Mouse (Mus musculus): ENCODE measurements around the gene Tap1. TPM values are rescaled to one million over a fixed set of nuclear protein-coding genes. Genes with fewer than 3 reads are reported as not detected.

The Tap1 gene
- polyA plus RNA-seq, 1 experiment from 2014 or later = 8.7 TPM

DNA sequence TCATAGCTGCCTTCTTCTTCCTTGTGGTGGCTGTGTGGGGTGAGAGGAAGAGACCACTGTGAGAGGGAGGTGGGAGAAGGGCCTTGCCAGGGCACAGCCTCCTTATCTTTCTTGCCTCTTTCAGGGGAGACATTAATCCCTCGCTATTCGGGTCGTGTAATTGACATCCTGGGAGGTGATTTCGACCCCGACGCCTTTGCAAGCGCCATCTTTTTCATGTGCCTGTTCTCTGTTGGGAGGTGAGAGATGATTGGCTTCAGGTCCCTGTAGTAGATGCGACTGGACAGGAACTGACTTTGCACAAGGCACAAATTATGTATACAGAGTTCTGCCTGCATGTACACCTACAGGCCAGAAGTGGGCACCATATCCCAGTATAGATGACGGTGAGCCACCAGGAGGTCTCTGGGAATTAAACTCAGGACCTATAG lies 18.4 kb downstream of the Tap1 start:
- Histone ChIP-seq H3K4me3 (replicated peaks; ENCODE audit: low read length) (0 out of 2 replicates have a peak overlapping the region, but pooled peaks have one; percentile 84), H3K4me2 (ENCODE audit: low read depth, low read length) (peak overlapping the region; percentile 98), H3K9ac (ENCODE audit: low read length) (no peak overlapping the region), H3K36me3 (ENCODE audit: control insufficient read depth, insufficient read depth, low read length) (no peaks in the 10 kb centered on the region), H3K9me3 (replicated peaks; ENCODE audit: control insufficient read depth, low read length) (no peaks in the 10 kb centered on the region; the same call in 1 of the 2 replicates), H3K4me1 (ENCODE audit: control insufficient read depth, insufficient read depth, low read length) (peaks cover 8% of the 10 kb centered on the region), H3K27me3 (ENCODE audit: control insufficient read depth, insufficient read depth, low read length) (peaks cover 3% of the 10 kb centered on the region), H3K27ac (ENCODE audit: low read length) (no peak overlapping the region)
- no peak for ATAC-seq (ENCODE audit: insufficient read depth, low FRiP score)
- WGBS = 22% methylated on average over 9 of the region's 9 CpGs

DNA sequence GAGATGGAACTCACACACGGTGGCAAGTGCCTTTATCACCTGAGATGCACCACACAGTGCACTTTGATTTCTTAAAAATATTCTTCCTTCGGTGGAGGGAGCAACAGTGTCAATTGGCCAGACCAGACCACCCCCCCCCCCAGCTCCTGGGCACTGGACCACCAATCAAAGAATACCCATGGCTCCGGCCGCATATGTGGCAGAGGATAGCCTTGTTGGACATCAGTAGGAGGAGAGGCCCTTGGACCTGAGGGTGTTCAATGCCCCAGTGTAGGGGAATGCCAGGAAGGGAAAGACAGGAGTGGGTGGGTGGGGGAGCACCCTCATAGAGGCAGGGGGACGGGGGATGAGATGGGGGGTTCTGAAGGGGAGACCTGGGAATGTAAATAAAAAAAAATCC lies 19.4 kb downstream of the Tap1 start:
- peaks cover 3% of the 10 kb centered on the region for H3K27me3 ChIP-seq (ENCODE audit: control insufficient read depth, insufficient read depth, low read length)
- H3K4me3 ChIP-seq (replicated peaks; ENCODE audit: low read length) = no peak overlapping the region

DNA sequence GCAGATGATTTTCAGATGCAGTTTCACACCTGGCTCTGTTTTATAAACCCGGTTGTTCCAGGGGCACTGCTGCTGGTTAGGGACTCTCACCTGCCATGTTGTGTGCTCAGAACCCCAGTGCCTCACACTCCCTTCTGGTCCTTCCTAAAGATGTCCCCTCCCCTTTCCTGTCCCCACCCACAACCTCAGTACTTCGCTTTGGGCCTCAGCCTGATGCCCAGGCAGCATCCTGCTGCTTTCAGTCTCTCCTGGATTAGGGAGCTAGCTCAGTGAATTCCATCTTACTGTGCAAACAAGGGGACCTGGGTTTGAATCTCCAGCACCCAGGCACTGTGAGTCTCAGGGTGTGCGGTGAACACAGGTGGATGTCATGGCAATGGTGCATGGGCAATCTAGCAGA lies 20.1 kb downstream of the Tap1 start:
- H3K36me3 ChIP-seq (ENCODE audit: control insufficient read depth, insufficient read depth, low read length) = no peaks in the 10 kb centered on the region
- no peak overlapping the region for H3K27ac ChIP-seq (ENCODE audit: low read length)
- 54% methylated on average over 3 of the region's 3 CpGs for WGBS
- no peaks in the 10 kb centered on the region; the same call in 1 of the 2 replicates for H3K9me3 ChIP-seq (replicated peaks; ENCODE audit: control insufficient read depth, low read length)
- H3K4me3 ChIP-seq (replicated peaks; ENCODE audit: low read length) = no peak overlapping the region
- H3K9ac ChIP-seq (ENCODE audit: low read length) = no peak overlapping the region
- H3K4me1 ChIP-seq (ENCODE audit: control insufficient read depth, insufficient read depth, low read length) = peaks cover 8% of the 10 kb centered on the region
- H3K4me2 ChIP-seq (ENCODE audit: low read depth, low read length) = no peak overlapping the region
- no peak for ATAC-seq (ENCODE audit: insufficient read depth, low FRiP score)
- H3K27me3 ChIP-seq (ENCODE audit: control insufficient read depth, insufficient read depth, low read length) = peaks cover 9% of the 10 kb centered on the region

More for the DNA sequence above, 19.4 kb downstream of the Tap1 start:
- H3K4me2 ChIP-seq (ENCODE audit: low read depth, low read length) = no peak overlapping the region
- no peaks in the 10 kb centered on the region for H3K36me3 ChIP-seq (ENCODE audit: control insufficient read depth, insufficient read depth, low read length)
- peaks cover 8% of the 10 kb centered on the region for H3K4me1 ChIP-seq (ENCODE audit: control insufficient read depth, insufficient read depth, low read length)
- H3K9ac ChIP-seq (ENCODE audit: low read length) = no peak overlapping the region
- H3K9me3 ChIP-seq (replicated peaks; ENCODE audit: control insufficient read depth, low read length) = no peaks in the 10 kb centered on the region; the same call in 1 of the 2 replicates
- 77% methylated on average over 5 of the region's 5 CpGs for WGBS
- no peak overlapping the region for H3K27ac ChIP-seq (ENCODE audit: low read length)
- no peak for ATAC-seq (ENCODE audit: insufficient read depth, low FRiP score)

DNA sequence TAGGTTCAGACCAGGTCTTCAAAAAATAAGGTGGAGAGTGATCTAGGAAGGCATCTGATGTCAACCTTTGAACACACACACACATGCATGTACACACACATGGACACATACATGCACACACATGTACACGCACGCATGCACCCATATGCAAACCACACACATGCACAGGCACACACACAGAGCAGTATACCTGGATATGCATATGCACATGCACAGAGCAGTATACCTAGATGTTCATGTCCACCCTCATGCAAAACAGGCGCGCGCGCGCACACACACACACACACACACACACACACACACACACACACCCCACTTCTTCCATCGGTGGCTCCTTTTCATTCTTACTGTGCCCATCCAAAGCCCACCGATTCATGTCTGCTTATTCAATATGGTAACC lies 20.5 kb downstream of the Tap1 start:
- Histone ChIP-seq H3K9ac (ENCODE audit: low read length) (no peak overlapping the region), H3K27ac (ENCODE audit: low read length) (no peak overlapping the region), H3K36me3 (ENCODE audit: control insufficient read depth, insufficient read depth, low read length) (no peaks in the 10 kb centered on the region), H3K4me1 (ENCODE audit: control insufficient read depth, insufficient read depth, low read length) (peaks cover 8% of the 10 kb centered on the region), H3K4me2 (ENCODE audit: low read depth, low read length) (no peak overlapping the region), H3K9me3 (replicated peaks; ENCODE audit: control insufficient read depth, low read length) (no peaks in the 10 kb centered on the region; the same call in 1 of the 2 replicates), H3K27me3 (ENCODE audit: control insufficient read depth, insufficient read depth, low read length) (peaks cover 13% of the 10 kb centered on the region), H3K4me3 (replicated peaks; ENCODE audit: low read length) (no peak overlapping the region)
- WGBS = 99% methylated on average over 9 of the region's 9 CpGs
- no peak for ATAC-seq (ENCODE audit: insufficient read depth, low FRiP score)

DNA sequence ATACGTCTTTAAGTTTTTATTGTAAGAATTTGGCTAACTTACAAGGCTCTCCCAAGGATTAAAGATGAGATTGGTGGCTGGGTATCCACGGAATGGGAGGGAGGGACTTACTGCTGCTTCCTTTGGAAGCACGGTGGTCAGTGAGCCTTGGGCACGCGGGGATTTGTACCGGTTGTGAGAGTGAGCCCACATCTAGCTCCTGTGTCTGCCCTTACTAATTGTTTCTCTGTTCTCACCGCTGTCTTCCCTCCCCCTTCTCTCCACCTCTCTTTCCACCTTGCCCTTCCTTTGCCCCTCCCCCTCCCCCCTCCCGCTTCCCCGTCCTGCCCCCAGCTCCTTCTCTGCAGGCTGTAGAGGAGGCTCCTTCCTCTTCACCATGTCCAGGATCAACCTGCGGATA lies 21.1 kb downstream of the Tap1 start:
- H3K27me3 ChIP-seq (ENCODE audit: control insufficient read depth, insufficient read depth, low read length) = peaks cover 18% of the 10 kb centered on the region
- no peak overlapping the region for H3K9ac ChIP-seq (ENCODE audit: low read length)
- H3K9me3 ChIP-seq (replicated peaks; ENCODE audit: control insufficient read depth, low read length) = no peaks in the 10 kb centered on the region; the same call in 1 of the 2 replicates
- H3K27ac ChIP-seq (ENCODE audit: low read length) = no peak overlapping the region
- ATAC-seq (ENCODE audit: insufficient read depth, low FRiP score) = no peak
- no peaks in the 10 kb centered on the region for H3K36me3 ChIP-seq (ENCODE audit: control insufficient read depth, insufficient read depth, low read length)
- no peak overlapping the region for H3K4me3 ChIP-seq (replicated peaks; ENCODE audit: low read length)
- peaks cover 8% of the 10 kb centered on the region for H3K4me1 ChIP-seq (ENCODE audit: control insufficient read depth, insufficient read depth, low read length)
- no peak overlapping the region for H3K4me2 ChIP-seq (ENCODE audit: low read depth, low read length)
- 21% methylated on average over 10 of the region's 10 CpGs for WGBS

DNA sequence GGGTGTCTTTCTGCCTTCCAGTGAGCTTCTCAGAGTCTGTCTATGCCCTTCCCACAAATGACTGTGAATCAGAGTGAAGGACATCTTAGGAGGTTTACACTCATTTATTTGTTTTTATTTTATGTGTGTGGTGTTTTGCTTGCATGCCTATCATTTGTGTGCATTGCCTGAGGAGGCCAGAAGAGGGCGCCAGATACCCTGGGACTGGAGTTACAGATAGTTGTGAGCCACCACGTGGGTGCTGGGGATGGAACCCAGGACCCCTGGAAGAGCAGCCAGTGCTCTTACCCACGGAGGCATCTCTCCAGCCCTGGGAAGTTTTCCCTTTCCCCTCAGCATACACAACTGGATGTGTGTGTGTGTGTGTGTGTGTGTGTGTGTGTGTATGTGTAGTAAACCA lies 22.3 kb downstream of the Tap1 start:
- no peak overlapping the region for H3K9ac ChIP-seq (ENCODE audit: low read length)
- no peaks in the 10 kb centered on the region for H3K36me3 ChIP-seq (ENCODE audit: control insufficient read depth, insufficient read depth, low read length)
- H3K4me2 ChIP-seq (ENCODE audit: low read depth, low read length) = no peak overlapping the region
- peaks cover 8% of the 10 kb centered on the region for H3K4me1 ChIP-seq (ENCODE audit: control insufficient read depth, insufficient read depth, low read length)
- no peaks in the 10 kb centered on the region; the same call in 1 of the 2 replicates for H3K9me3 ChIP-seq (replicated peaks; ENCODE audit: control insufficient read depth, low read length)
- no peak overlapping the region for H3K4me3 ChIP-seq (replicated peaks; ENCODE audit: low read length)
- H3K27me3 ChIP-seq (ENCODE audit: control insufficient read depth, insufficient read depth, low read length) = peaks cover 30% of the 10 kb centered on the region
- H3K27ac ChIP-seq (ENCODE audit: low read length) = no peak overlapping the region
- 57% methylated on average over 3 of the region's 3 CpGs for WGBS
- ATAC-seq (ENCODE audit: insufficient read depth, low FRiP score) = no peak

DNA sequence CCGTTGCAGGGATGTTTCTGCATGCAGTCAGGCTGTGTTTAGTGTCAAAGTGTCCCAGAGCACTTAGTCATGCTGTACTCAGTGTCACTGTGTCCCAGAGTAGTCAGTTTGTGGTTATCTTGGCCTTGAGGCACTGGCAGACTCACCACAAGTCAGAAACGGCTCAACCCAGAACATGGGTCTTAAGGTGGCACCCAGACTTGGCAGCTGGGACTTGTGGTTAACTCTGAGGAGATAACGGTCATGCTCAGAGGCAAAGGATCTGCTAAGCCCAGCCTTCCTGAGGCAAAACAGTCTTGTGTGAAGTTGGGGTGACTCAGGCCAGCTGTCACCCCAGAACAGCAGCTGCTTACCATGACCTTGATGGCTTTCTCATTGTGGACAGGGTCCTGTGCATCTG lies 23.2 kb downstream of the Tap1 start:
- H3K27me3 ChIP-seq (ENCODE audit: control insufficient read depth, insufficient read depth, low read length) = peaks cover 30% of the 10 kb centered on the region
- no peak overlapping the region for H3K4me2 ChIP-seq (ENCODE audit: low read depth, low read length)
- ATAC-seq (ENCODE audit: insufficient read depth, low FRiP score) = no peak
- WGBS = 53% methylated on average over 3 of the region's 3 CpGs
- H3K4me1 ChIP-seq (ENCODE audit: control insufficient read depth, insufficient read depth, low read length) = peaks cover under 1% of the 10 kb centered on the region; the same call in 1 of the 2 replicates
- H3K36me3 ChIP-seq (ENCODE audit: control insufficient read depth, insufficient read depth, low read length) = no peaks in the 10 kb centered on the region
- H3K9ac ChIP-seq (ENCODE audit: low read length) = no peak overlapping the region
- no peak overlapping the region for H3K4me3 ChIP-seq (replicated peaks; ENCODE audit: low read length)
- H3K9me3 ChIP-seq (replicated peaks; ENCODE audit: control insufficient read depth, low read length) = no peaks in the 10 kb centered on the region; the same call in 1 of the 2 replicates
- H3K27ac ChIP-seq (ENCODE audit: low read length) = no peak overlapping the region

DNA sequence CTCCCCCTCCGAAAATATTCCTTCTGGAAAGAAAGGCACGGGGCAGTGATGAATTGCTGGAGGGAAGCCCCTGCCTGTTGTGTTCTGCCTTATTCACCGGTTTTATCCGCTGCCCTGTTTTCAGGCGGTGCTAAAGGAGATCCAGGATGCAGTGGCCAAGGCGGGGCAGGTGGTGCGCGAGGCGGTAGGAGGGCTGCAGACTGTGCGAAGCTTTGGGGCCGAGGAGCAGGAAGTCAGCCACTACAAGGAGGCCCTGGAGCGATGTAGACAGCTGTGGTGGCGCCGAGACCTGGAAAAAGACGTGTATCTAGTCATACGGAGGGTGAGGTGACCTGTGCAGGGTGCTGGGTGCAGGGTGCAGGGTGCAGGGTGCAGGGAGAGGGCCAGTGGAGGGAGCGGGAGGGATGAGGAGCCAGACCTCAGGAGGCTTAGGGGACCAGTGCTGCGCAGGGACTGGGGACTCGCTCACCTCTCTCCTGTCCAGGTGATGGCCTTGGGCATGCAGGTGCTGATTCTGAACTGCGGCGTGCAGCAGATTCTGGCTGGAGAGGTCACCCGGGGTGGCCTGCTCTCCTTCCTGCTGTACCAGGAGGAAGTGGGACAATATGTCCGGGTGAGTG lies 24.5 kb downstream of the Tap1 start:
- 21% methylated on average over 23 of the region's 23 CpGs for WGBS
- no peak overlapping the region for H3K4me2 ChIP-seq (ENCODE audit: low read depth, low read length)
- no peak overlapping the region for H3K27ac ChIP-seq (ENCODE audit: low read length)
- ATAC-seq (ENCODE audit: insufficient read depth, low FRiP score) = no peak
- H3K4me1 ChIP-seq (ENCODE audit: control insufficient read depth, insufficient read depth, low read length) = no peaks in the 10 kb centered on the region
- H3K36me3 ChIP-seq (ENCODE audit: control insufficient read depth, insufficient read depth, low read length) = no peaks in the 10 kb centered on the region
- H3K27me3 ChIP-seq (ENCODE audit: control insufficient read depth, insufficient read depth, low read length) = peaks cover 30% of the 10 kb centered on the region
- H3K4me3 ChIP-seq (replicated peaks; ENCODE audit: low read length) = no peak overlapping the region
- H3K9ac ChIP-seq (ENCODE audit: low read length) = no peak overlapping the region
- no peaks in the 10 kb centered on the region; the same call in 1 of the 2 replicates for H3K9me3 ChIP-seq (replicated peaks; ENCODE audit: control insufficient read depth, low read length)

DNA sequence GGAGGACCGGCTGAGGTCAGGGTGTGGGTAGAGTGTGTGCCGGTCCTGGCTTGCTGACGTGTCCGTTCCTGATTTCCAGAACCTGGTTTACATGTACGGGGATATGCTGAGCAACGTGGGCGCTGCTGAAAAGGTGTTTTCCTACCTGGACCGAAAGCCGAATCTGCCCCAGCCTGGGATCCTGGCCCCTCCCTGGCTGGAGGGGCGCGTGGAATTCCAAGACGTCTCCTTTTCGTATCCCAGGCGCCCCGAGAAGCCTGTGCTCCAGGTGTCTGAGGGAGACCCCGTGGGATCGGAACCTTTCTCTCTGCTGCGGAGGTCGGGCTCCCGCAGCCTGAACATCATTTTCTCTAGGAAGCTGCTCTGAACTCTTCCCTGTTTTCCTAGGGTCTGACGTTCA lies 26.6 kb downstream of the Tap1 start:
- no peak overlapping the region for H3K27ac ChIP-seq (ENCODE audit: low read length)
- H3K9ac ChIP-seq (ENCODE audit: low read length) = no peak overlapping the region
- H3K36me3 ChIP-seq (ENCODE audit: control insufficient read depth, insufficient read depth, low read length) = no peaks in the 10 kb centered on the region
- no peaks in the 10 kb centered on the region; the same call in 1 of the 2 replicates for H3K9me3 ChIP-seq (replicated peaks; ENCODE audit: control insufficient read depth, low read length)
- H3K4me3 ChIP-seq (replicated peaks; ENCODE audit: low read length) = no peak overlapping the region
- no peak for ATAC-seq (ENCODE audit: insufficient read depth, low FRiP score)
- no peak overlapping the region for H3K4me2 ChIP-seq (ENCODE audit: low read depth, low read length)
- no peaks in the 10 kb centered on the region for H3K4me1 ChIP-seq (ENCODE audit: control insufficient read depth, insufficient read depth, low read length)
- H3K27me3 ChIP-seq (ENCODE audit: control insufficient read depth, insufficient read depth, low read length) = peaks cover 30% of the 10 kb centered on the region
- 46% methylated on average over 21 of the region's 21 CpGs for WGBS

Measured in stomach, embryonic 16.5 days (tissue).